Mouse (Mus musculus) hindbrain, postnatal 0 days (tissue): Measurements from ENCODE around the gene Ttc7b. TPM values are rescaled to one million over a fixed set of nuclear protein-coding genes. Genes with fewer than 3 reads are reported as not detected.

Experiments used
- ATAC-seq: fragments of 200-750 bp; cut with Nextera tagmentation; 2 replicates; pipeline ENCODE4 v1.8.0; 2017; ENCODE audit warnings: mild to moderate bottlenecking, moderate TSS enrichment, moderate library complexity
- DNase-seq: peaks from one replicate; pipeline ENCODE4 v3.0.0-alpha.2; 2015; ENCODE audit warnings: low spot score
- H3K27ac ChIP-seq: fragments of 300-500 bp; sonication (generic); 2 replicates; pipeline ENCODE4 v1.5.1; 2014; ENCODE audit warnings: mild to moderate bottlenecking
- H3K27me3 ChIP-seq: fragments of 300-500 bp; sonication (generic); 2 replicates; pipeline ENCODE4 v1.6.1; 2014; ENCODE audit warnings: low read length, mixed read lengths; ENCODE audit not compliant: insufficient read depth
- H3K36me3 ChIP-seq: fragments of 300-500 bp; sonication (generic); 2 replicates; pipeline ENCODE4 v1.6.1; 2014; ENCODE audit warnings: low read length, mixed read lengths; ENCODE audit not compliant: insufficient read depth
- H3K4me1 ChIP-seq: fragments of 300-500 bp; sonication (generic); 2 replicates; pipeline ENCODE4 v1.6.1; 2014; ENCODE audit warnings: antibody characterized with exemption, low read length, mixed read lengths; ENCODE audit not compliant: insufficient read depth
- H3K4me2 ChIP-seq: fragments of 300-500 bp; sonication (generic); 2 replicates; pipeline ENCODE4 v1.6.1; 2014; ENCODE audit warnings: low read depth, mild to moderate bottlenecking, low read length, moderate library complexity, mixed read lengths
- H3K4me3 ChIP-seq: fragments of 300-500 bp; sonication (generic); 2 replicates; pipeline ENCODE4 v1.5.1; 2014; ENCODE audit warnings: low read length
- H3K9ac ChIP-seq: fragments of 300-500 bp; sonication (generic); replicated peaks from 2 replicates; pipeline ENCODE4 v1.6.1; 2014; ENCODE audit warnings: mild to moderate bottlenecking, low read length, moderate library complexity, mixed read lengths
- H3K9me3 ChIP-seq: fragments of 300-500 bp; sonication (generic); 2 replicates; pipeline ENCODE4 v1.6.1; 2016; ENCODE audit warnings: low read length, mixed read lengths
- CTCF ChIP-seq: IDR thresholded peaks from 2 replicates; pipeline ENCODE4 v1.5.1; 2016; ENCODE audit warnings: antibody characterized with exemption, control low read depth, low read depth
- WGBS: fragments of 180-500 bp; shearing (Covaris S2); extraction: QIAGEN DNeasy Blood & Tissue Kit; methylation state at CpG from one replicate; pipeline ENCODE4 v1.1.7; 2014; 5-methylcytosine and 5-hydroxymethylcytosine counted together
- polyA plus RNA-seq: library from polyadenylated mRNA; unstranded; fragments of >200 nt; fragmentation: Nextera tagmentation; extraction: Ambion mirVana; gene quantifications from 2 replicates; pipeline ENCODE4 v1.2.1, GENCODE M21; 2015
- total RNA-seq: library from RNA; depleted of rRNA; stranded (reverse); fragments of >200 nt; gene quantifications from 2 replicates; pipeline ENCODE4 v1.2.3, GENCODE M21; 2014

Gene Ttc7b
- total and polyA plus RNA-seq, 2 experiments from 2014 or later, result 8.6 to 51.2 TPM

DNA sequence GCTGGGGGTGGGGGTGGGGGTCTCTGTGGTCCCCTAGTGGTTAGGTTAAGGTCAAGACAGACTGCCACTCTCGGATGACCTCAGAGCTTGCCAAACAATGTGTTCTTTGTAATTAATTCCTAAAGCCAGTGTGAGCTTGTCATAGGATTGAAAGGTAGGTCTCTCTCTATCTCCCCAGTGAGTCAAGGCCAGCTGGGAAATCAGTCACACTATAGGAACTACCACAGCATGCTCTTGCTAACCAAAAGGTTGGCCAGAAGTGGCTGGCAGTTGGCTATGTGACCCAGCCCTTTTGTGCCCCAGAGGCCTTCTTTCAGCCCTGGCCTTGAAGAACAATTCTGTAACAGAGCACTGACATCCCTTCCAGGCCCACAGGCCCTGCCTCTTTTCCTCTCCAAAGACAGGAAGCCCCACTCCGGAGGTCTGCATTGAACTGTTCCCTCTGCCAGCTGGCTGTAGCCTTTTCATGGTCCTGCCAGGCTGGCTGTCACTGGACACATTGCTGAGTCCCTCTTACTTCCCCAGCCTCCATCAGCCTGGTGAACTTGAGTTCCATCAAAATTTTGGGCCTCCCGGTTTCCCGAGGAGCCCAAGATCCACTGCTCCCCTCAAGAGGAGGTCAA lies 215.5 kb downstream of the Ttc7b start:
- H3K36me3 ChIP-seq, result 0 out of 2 replicates have a peak, but pooled peaks cover 12% of the 10 kb centered on the region
- DNase-seq, result peak; percentile 49
- H3K4me2 ChIP-seq, result no peak overlapping the region
- H3K27ac ChIP-seq, result peak overlapping the region; percentile 36; the same call in 1 of the 2 replicates
- H3K4me3 ChIP-seq, result no peak overlapping the region
- H3K27me3 ChIP-seq, result no peaks in the 10 kb centered on the region
- no peak overlapping the region for H3K9ac ChIP-seq
- TF ChIP-seq CTCF, result no peak
- 43% methylated on average over 4 of the region's 4 CpGs for WGBS
- peaks cover 25% of the 10 kb centered on the region for H3K4me1 ChIP-seq
- peak; percentile 24; the same call in 1 of the 2 replicates for ATAC-seq
- no peaks in the 10 kb centered on the region for H3K9me3 ChIP-seq

- no peak for ATAC-seq
- no peak overlapping the region for H3K9ac ChIP-seq
- DNase-seq, result no peak
- H3K9me3 ChIP-seq, result no peaks in the 10 kb centered on the region
- WGBS, result 68% methylated on average over 2 of the region's 2 CpGs
- no peak overlapping the region for H3K4me2 ChIP-seq
- no peak for TF ChIP-seq CTCF
- H3K4me3 ChIP-seq, result no peak overlapping the region
- 0 out of 2 replicates have a peak, but pooled peaks cover 12% of the 10 kb centered on the region for H3K36me3 ChIP-seq
- H3K27me3 ChIP-seq, result no peaks in the 10 kb centered on the region
- H3K4me1 ChIP-seq, result peaks cover 21% of the 10 kb centered on the region
- 0 out of 2 replicates have a peak overlapping the region, but pooled peaks have one; percentile 11 for H3K27ac ChIP-seq
Measured at GRCm38 (mm10) chr12:100304280-100304679, 216.3 kb downstream of the Ttc7b start.

DNA sequence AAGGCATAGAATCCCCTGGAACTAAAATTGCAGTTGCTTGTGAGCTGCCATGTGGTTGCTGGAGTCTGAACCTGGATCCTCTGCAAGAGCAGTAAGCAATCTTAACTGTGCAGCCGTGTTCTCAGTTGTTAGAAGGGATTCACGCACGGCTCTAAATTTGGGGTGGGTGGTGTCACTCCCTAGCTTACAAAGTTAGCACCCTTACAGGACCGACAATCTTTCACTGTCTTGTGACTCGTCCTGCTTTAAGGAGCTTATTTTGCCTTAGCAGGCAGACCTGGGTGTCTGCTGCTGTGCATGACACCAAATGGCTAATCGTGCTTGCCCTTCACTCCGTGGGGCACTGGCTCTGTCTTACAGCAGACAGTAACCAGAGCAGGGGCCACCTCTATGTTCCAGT lies 217.5 kb downstream of the Ttc7b start:
- TF ChIP-seq CTCF, result no peak
- Histone ChIP-seq H3K9me3 (no peaks in the 10 kb centered on the region), H3K27me3 (no peaks in the 10 kb centered on the region), H3K4me1 (peaks cover 11% of the 10 kb centered on the region), H3K4me2 (no peak overlapping the region), H3K27ac (no peak overlapping the region), H3K36me3 (0 out of 2 replicates have a peak, but pooled peaks cover 12% of the 10 kb centered on the region), H3K4me3 (no peak overlapping the region), H3K9ac (no peak overlapping the region)
- no peak for ATAC-seq
- no peak for DNase-seq
- 80% methylated on average over 7 of the region's 7 CpGs for WGBS

- H3K4me1 ChIP-seq, result peaks cover 5% of the 10 kb centered on the region; the same call in 1 of the 2 replicates
- ATAC-seq (no peak), DNase-seq (no peak)
- H3K27ac ChIP-seq, result no peak overlapping the region
- no peak for TF ChIP-seq CTCF
- H3K36me3 ChIP-seq, result 0 out of 2 replicates have a peak, but pooled peaks cover 12% of the 10 kb centered on the region
- no peak overlapping the region for H3K9ac ChIP-seq
- H3K4me2 ChIP-seq, result no peak overlapping the region
- H3K4me3 ChIP-seq, result no peak overlapping the region
- WGBS, result 70% methylated on average over 5 of the region's 5 CpGs
- H3K9me3 ChIP-seq, result no peaks in the 10 kb centered on the region
- no peaks in the 10 kb centered on the region for H3K27me3 ChIP-seq
Measured at GRCm38 (mm10) chr12:100300446-100300845, 220.2 kb downstream of the Ttc7b start.

DNA sequence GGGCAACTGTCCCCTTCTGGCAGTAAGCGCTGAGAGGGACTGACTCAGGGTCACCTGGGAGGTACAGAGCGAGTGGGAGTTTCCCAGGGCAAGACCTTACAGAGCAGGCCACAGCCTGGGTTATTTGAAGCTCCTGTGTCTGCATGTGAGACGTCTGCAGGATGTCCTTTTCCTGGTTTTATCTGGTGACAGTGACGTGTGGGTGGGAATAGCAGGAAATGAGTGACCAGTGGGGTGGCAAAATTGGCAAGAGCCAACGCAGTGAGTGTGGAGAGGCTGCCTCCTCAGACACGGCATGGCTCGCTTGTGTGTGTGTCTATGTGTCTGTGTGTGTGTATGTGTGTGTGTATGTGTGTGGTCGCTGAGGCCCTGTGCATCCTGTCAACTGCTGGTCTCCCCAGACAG lies 221.3 kb downstream of the Ttc7b start:
- H3K4me1 ChIP-seq, result no peaks in the 10 kb centered on the region
- H3K9ac ChIP-seq, result no peak overlapping the region
- no peak overlapping the region for H3K4me2 ChIP-seq
- no peak overlapping the region for H3K27ac ChIP-seq
- ATAC-seq (peak; percentile 13; the same call in 1 of the 2 replicates), DNase-seq (no peak)
- no peaks in the 10 kb centered on the region for H3K9me3 ChIP-seq
- H3K36me3 ChIP-seq, result 0 out of 2 replicates have a peak, but pooled peaks cover 12% of the 10 kb centered on the region
- no peaks in the 10 kb centered on the region for H3K27me3 ChIP-seq
- TF ChIP-seq CTCF, result no peak
- H3K4me3 ChIP-seq, result no peak overlapping the region
- 61% methylated on average over 8 of the region's 8 CpGs for WGBS

GRCm38 (mm10) chr12:100298788-100299187 lies 221.8 kb downstream of the Ttc7b start:
- no peaks in the 10 kb centered on the region for H3K4me1 ChIP-seq
- TF ChIP-seq CTCF, result no peak
- no peaks in the 10 kb centered on the region for H3K9me3 ChIP-seq
- H3K27me3 ChIP-seq, result no peaks in the 10 kb centered on the region
- ATAC-seq, result peak; percentile 19; the same call in 1 of the 2 replicates
- H3K4me3 ChIP-seq, result no peak overlapping the region
- H3K9ac ChIP-seq, result no peak overlapping the region
- H3K27ac ChIP-seq, result no peak overlapping the region
- no peak overlapping the region for H3K4me2 ChIP-seq
- DNase-seq, result no peak
- WGBS, result 70% methylated on average over 2 of the region's 2 CpGs
- 0 out of 2 replicates have a peak, but pooled peaks cover 12% of the 10 kb centered on the region for H3K36me3 ChIP-seq

GRCm38 (mm10) chr12:100297961-100298360 lies 222.7 kb downstream of the Ttc7b start:
- Histone ChIP-seq H3K27me3 (no peaks in the 10 kb centered on the region), H3K27ac (no peak overlapping the region), H3K9me3 (no peaks in the 10 kb centered on the region), H3K4me1 (no peaks in the 10 kb centered on the region), H3K36me3 (0 out of 2 replicates have a peak, but pooled peaks cover 12% of the 10 kb centered on the region), H3K9ac (no peak overlapping the region), H3K4me3 (no peak overlapping the region), H3K4me2 (no peak overlapping the region)
- no peak for TF ChIP-seq CTCF
- 88% methylated on average over 4 of the region's 4 CpGs for WGBS
- DNase-seq (no peak), ATAC-seq (peak; percentile 25; the same call in 1 of the 2 replicates)
